Mouse (Mus musculus) megakaryocyte-erythroid progenitor cell, adult 5-6 weeks (primary cell): ENCODE data around the gene Vezt. TPM values are rescaled to one million over a fixed set of nuclear protein-coding genes. Genes with fewer than 3 reads are reported as not detected.

ENCODE experiments used
- total RNA-seq, 2 experiments: library from RNA; stranded (forward) in 1 of 2; stranded (reverse) in 1 of 2; fragments of 200-1000, 215-1000 nt in 1 of 2; fragments of >200 nt in 1 of 2; fragmentation: Nextera tagmentation in 1 of 2; gene quantifications; 2 replicates each; pipeline ENCODE4 v1.2.3; 2014 to 2017

Vezt gene
- total RNA-seq, 2 experiments from 2014 or later = 10.6 to 21.1 TPM

Other genes starting within 250 kb of the Vezt start
- gene Usp44, start 204.3 kb downstream of the Vezt start, total RNA-seq (2014; fragmentation: Nextera tagmentation) = not detected in 2 replicates
- gene Usp44, start 204.3 kb downstream of the Vezt start, total RNA-seq (2017) = 0.65 TPM in 1 of 2 replicates, not detected in the other
- 458 and 509 TPM in 2 replicates for gene Metap2, start 138.7 kb downstream of the Vezt start, total RNA-seq (2014; fragmentation: Nextera tagmentation)
- 577 and 616 TPM in 2 replicates for gene Metap2, start 138.7 kb downstream of the Vezt start, total RNA-seq (2017)
- gene Fgd6, start 184 bp upstream of the Vezt start, total RNA-seq (2014; fragmentation: Nextera tagmentation) = 9.2 and 9.6 TPM in 2 replicates
- 2.9 and 3.8 TPM in 2 replicates for gene Fgd6, start 184 bp upstream of the Vezt start, total RNA-seq (2017)
- gene Nr2c1, start 112.2 kb upstream of the Vezt start, total RNA-seq (2014; fragmentation: Nextera tagmentation) = 5.5 and 8.2 TPM in 2 replicates
- gene Nr2c1, start 112.2 kb upstream of the Vezt start, total RNA-seq (2017) = 2.2 and 7.4 TPM in 2 replicates
- gene Ndufa12, start 162.9 kb upstream of the Vezt start, total RNA-seq (2014; fragmentation: Nextera tagmentation) = 213 and 250 TPM in 2 replicates
- gene Ndufa12, start 162.9 kb upstream of the Vezt start, total RNA-seq (2017) = 394 and 524 TPM in 2 replicates